Mouse (Mus musculus) gastrocnemius, adult 2 months (tissue): ENCODE data around the gene Agap1. TPM values are rescaled to one million over a fixed set of nuclear protein-coding genes. Genes with fewer than 3 reads are reported as not detected.
A peak's percentile ranks its signal among the peaks of the same experiment; 100 is the strongest.

ENCODE experiments used
- DNase-seq: peaks from one replicate; pipeline ENCODE4 v3.0.0; 2022
- H3K27ac ChIP-seq: fragments of 200-600 bp; 2 replicates; pipeline ENCODE4 v1.8.1; 2022; ENCODE audit warnings: mild to moderate bottlenecking
- H3K4me3 ChIP-seq: fragments of 200-600 bp; 2 replicates; pipeline ENCODE4 v1.8.1; 2022; ENCODE audit warnings: mild to moderate bottlenecking, moderate library complexity
- CTCF ChIP-seq: fragments of 200-600 bp; IDR thresholded peaks from 2 replicates; pipeline ENCODE4 v1.8.1; 2022; ENCODE audit warnings: antibody characterized with exemption, mild to moderate bottlenecking, moderate library complexity
- intact Hi-C: fragments of 180-260 bp; cut with DNase I; formaldehyde crosslinking; loops from one replicate; pipeline ENCODE4 v1.15.1; 2025
- total RNA-seq, 2 experiments: library from RNA; stranded (reverse); gene quantifications; 2 replicates each; pipeline ENCODE4 v1.2.3; 2021

Agap1 gene
- total RNA-seq, 2 experiments from 2014 or later, result 22.8 to 24.2 TPM

GRCm38 (mm10) chr1:89938884-89939595 lies 484.4 kb downstream of the Agap1 start:
- peak; percentile 49 for TF ChIP-seq CTCF
- intact Hi-C loops, result no loop called here
- H3K27ac ChIP-seq, result no peak overlapping the region
- no peak for DNase-seq
- no peak overlapping the region for H3K4me3 ChIP-seq

DNA sequence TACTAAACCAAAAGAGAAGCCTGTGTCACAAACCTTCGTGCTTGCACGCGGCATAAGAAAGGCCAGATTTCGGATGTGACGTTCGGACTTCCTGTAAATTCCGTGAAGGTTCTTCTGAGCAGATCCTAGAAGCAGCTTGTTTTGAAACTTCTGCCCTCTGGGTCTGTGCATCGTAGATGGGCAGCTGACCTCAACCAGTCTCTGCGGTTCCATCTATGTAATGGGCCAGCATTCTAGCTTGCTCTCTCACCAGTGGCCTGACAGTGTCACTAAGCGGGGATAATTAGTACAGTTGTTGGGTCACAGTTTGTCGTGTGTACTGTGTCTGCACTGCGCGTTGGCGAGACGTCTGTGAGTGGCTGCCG lies 485.0 kb downstream of the Agap1 start:
- no peak overlapping the region for H3K27ac ChIP-seq
- intact Hi-C loops, result no loop called here
- TF ChIP-seq CTCF, result no peak
- no peak overlapping the region for H3K4me3 ChIP-seq
- no peak for DNase-seq

GRCm38 (mm10) chr1:89939981-89940726 lies 485.5 kb downstream of the Agap1 start:
- peak; percentile 79 for DNase-seq
- peak; percentile 74 for TF ChIP-seq CTCF
- H3K4me3 ChIP-seq, result peak overlapping the region; percentile 9; the same call in 1 of the 2 replicates
- no peak overlapping the region for H3K27ac ChIP-seq
- intact Hi-C loops, result loop anchor here (5.0 kb wide), 4 partner anchors 78 to 273 kb away; no protein-coding TSS in a partner anchor

DNA sequence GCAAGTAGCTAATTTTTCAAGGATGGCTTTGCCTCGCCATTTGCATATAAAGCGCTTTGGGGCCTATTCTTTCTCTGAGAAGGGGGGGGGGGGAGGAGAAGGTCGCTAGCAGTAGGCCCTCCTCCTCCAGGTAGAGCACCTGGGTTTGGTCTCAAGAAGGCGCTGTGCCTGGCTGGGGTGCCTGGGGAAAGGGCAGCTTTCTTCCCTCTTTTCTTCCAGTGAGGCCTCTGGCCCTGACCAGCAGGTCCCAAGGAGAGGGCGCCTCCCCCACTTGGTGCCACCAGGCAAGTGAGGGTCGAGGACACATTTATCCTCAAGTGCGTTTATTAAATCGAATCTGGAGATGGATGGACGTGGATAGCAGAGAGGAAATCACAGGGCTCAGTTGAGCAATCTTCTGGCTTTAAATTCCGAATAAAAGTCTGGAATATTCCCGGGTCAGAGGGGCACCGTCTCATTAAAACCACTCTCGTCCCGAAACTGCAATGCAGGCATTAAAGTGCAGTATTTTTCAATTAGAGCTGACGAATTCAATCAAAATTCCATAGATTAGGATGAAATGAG lies 486.4 kb downstream of the Agap1 start:
- H3K27ac ChIP-seq, result no peak overlapping the region
- intact Hi-C loops, result loop anchor here (5.0 kb wide), 4 partner anchors 79 to 274 kb away; no protein-coding TSS in a partner anchor
- no peak overlapping the region for H3K4me3 ChIP-seq
- no peak for TF ChIP-seq CTCF
- DNase-seq, result no peak

DNA sequence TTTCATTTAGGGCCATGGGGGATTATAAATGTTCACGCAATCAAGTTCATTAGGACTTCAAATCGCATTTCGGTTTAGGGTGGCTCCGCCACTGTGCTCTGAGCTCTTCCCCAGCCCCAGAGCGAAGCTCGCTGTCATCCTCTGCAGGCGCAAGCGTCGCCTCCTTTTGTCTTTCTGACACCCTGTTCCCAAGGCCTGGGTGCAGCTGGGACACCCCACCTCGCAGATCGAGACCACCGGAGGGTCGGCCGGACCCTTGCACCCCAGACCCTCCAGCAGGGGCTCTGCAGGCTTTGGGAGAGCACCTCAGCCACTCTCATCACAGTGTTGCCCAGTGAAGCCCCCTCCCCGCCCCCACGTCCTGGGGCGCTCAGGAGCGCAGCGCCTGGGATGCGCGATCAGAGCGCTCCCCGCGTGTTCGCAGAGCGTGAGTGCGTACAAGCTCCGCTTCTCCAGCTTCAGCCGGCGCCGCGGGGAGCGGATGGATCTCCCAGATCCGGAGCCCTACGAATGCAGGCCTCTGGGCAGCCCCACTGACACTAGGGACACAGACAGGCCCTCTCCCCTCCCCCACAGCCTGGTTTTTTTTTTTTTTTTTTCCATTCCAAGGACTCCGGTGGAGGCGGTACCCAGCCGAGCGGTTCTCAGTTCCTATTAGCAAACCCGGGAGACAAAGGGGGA lies 487.2 kb downstream of the Agap1 start:
- Histone ChIP-seq H3K4me3 (peak overlapping the region; percentile 44), H3K27ac (no peak overlapping the region)
- peak; percentile 37 for DNase-seq
- intact Hi-C loops, result loop anchor here (5.0 kb wide), 4 partner anchors 80 to 275 kb away; no protein-coding TSS in a partner anchor
- TF ChIP-seq CTCF, result no peak

GRCm38 (mm10) chr1:89942395-89942976 lies 487.9 kb downstream of the Agap1 start:
- H3K4me3 ChIP-seq, result peak overlapping the region; percentile 44
- no peak for TF ChIP-seq CTCF

DNA sequence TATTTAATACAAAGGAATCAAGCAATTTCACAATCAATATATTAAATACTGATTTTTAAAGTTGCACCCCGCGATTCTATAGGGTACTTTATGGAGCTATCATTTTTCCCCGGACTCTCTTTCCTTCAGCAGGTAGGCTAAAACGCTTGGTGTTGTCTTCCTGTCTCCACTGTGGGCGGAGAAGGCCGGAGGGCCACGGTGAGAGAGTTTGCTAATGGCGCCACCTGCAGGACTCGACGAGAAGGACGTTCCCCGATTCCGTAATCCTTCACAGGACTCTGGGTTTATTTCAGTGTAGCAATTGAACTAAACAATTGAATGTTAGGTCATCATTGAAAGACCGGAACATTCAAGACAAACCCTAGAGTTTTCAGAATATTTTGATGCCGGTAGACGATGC lies 488.6 kb downstream of the Agap1 start:
- intact Hi-C loops, result loop anchor here (5.0 kb wide), 4 partner anchors 81 to 276 kb away; no protein-coding TSS in a partner anchor
- peak; percentile 81 for DNase-seq
- peak; percentile 94 for TF ChIP-seq CTCF
- no peak overlapping the region for H3K27ac ChIP-seq
- peak overlapping the region; percentile 34; the same call in 1 of the 2 replicates for H3K4me3 ChIP-seq

More at GRCm38 (mm10) chr1:89942395-89942976, 487.9 kb downstream of the Agap1 start:
- DNase-seq, result no peak
- H3K27ac ChIP-seq, result no peak overlapping the region
- intact Hi-C loops, result loop anchor here (5.0 kb wide), 4 partner anchors 80 to 275 kb away; no protein-coding TSS in a partner anchor
